Mouse (Mus musculus) bone marrow, adult 2 months (tissue): ENCODE measurements at regions not wholly inside any gene's neighbourhood (a gene's known extent, or its start where the extent isn't known, plus 50 kb on each side); places are given as distances from the start of the nearest gene placed in this dataset.

Experiments
- CTCF ChIP-seq: fragments of 200-500 bp; IDR thresholded peaks from 2 replicates; pipeline ENCODE4 v1.5.1; 2011; ENCODE audit warnings: low read length, control low read depth; ENCODE audit not compliant: control insufficient read depth, insufficient read depth
- POLR2A ChIP-seq: fragments of 200-500 bp; IDR thresholded peaks from 2 replicates; pipeline ENCODE4 v1.6.1; 2011; ENCODE audit warnings: low read depth, mild to moderate bottlenecking, control low read depth, low read length, borderline replicate concordance; ENCODE audit not compliant: control insufficient read depth

DNA sequence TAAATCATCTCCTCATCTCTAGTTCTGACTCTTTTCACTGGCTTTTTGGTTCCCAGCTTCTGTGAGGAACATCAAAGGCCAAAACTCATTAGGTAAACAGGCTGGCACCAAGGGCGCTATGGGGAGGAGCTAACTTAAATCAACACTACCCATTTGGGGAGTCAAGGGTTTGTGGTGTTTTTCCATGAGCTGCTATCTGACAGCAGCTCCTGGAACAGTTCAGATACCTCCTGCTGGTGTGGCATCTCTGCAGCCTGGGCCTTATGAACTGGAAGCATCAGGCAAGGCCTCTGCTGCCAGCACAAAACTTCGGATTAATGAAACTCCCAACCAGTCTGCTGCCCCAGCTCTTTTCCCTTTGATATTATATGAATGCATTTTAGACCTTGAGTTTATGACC is 328.8 kb downstream of the Gm11361 start:
- TF ChIP-seq CTCF (no peak), POLR2A (no peak)
